Mouse (Mus musculus): ENCODE results near the gene Glyat. TPM values are rescaled to one million over a fixed set of nuclear protein-coding genes. Genes with fewer than 3 reads are reported as not detected.

The Glyat gene
- total RNA-seq, 4 experiments from 2014 or later = not detected

GRCm38 (mm10) chr19:12684638-12685037 is 51.5 kb downstream of the Glyat start:
- no peak for DNase-seq (ENCODE audit: low spot score in 2 of 2)

GRCm38 (mm10) chr19:12685231-12685630 is 52.1 kb downstream of the Glyat start:
- no peak for DNase-seq (ENCODE audit: low spot score in 2 of 2)

- no peak for DNase-seq (ENCODE audit: low spot score in 2 of 2)
Measured at GRCm38 (mm10) chr19:12695590-12695989, 62.5 kb downstream of the Glyat start, which contains the start of gene Keg1. Gene Keg1 (plus strand): TSS chr19:12695786.

DNA sequence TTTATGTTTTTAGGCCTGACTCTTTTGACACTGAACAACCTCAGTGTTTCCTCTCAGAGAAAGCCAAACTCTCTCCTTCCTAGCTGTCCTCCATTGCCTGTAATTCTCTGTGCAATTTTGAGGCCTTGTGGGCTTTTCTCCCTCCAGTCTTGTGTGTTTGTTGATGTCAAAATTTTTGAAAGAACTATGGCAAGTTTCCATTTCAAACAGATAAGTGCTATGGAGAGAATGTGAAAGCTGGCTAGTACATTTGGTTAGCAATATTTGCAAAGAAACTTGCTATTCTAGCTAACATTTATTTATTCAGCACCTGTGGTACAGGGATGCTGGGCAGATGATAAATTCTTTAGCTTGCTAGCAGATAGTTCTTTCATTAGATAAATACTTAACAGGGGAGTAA is 63.1 kb downstream of the Glyat start:
- DNase-seq (ENCODE audit: low spot score in 2 of 2) = no peak

Other genes starting within 250 kb of the Glyat start
- not detected for gene Olfr1440, start 246.0 kb upstream of the Glyat start, total RNA-seq (2022)
- gene Olfr1441, start 215.9 kb upstream of the Glyat start, total RNA-seq (2022) = not detected
- gene Pfpl, start 205.4 kb upstream of the Glyat start, total RNA-seq (2022) = under 1 TPM in 1 of 4 experiments, not detected in 3; 0.09 TPM
- 10 to 100 TPM in 2 of 4 experiments, 1 to 10 TPM in 2; 9.2 to 86.4 (median 32.6) TPM for gene Mpeg1, start 172.5 kb upstream of the Glyat start, total RNA-seq (2022)
- gene Dtx4, start 131.9 kb upstream of the Glyat start, total RNA-seq (2022) = 10 to 100 TPM; 33.0 to 35.3 (median 34.1) TPM
- gene Fam111a, start 87.6 kb upstream of the Glyat start, total RNA-seq (2022) = 1 to 10 TPM; 1.3 to 3.1 (median 1.8) TPM
- gene Gm4952, start 33.3 kb upstream of the Glyat start, total RNA-seq (2022) = under 1 TPM in 1 of 4 experiments, not detected in 3; 0.14 TPM
- not detected for gene Olfr1442, start 37.1 kb downstream of the Glyat start, total RNA-seq (2022)
- gene Olfr1443, start 44.8 kb downstream of the Glyat start, total RNA-seq (2022) = not detected
- not detected for gene Keg1, start 62.5 kb downstream of the Glyat start, total RNA-seq (2022)
- 1 to 10 TPM; 3.2 to 4.3 (median 3.4) TPM for gene Cntf, start 132.3 kb downstream of the Glyat start, total RNA-seq (2022)
- 10 to 100 TPM; 85.2 to 96.0 (median 91.8) TPM for gene Zfp91, start 162.8 kb downstream of the Glyat start, total RNA-seq (2022)
- gene Lpxn, start 162.9 kb downstream of the Glyat start, total RNA-seq (2022) = 1 to 10 TPM; 1.5 to 3.8 (median 2.1) TPM
- gene Gm5244, start 213.4 kb downstream of the Glyat start, total RNA-seq (2022) = not detected
- gene Olfr1444, start 224.0 kb downstream of the Glyat start, total RNA-seq (2022) = not detected

Data from left cerebral cortex, adult 8-10 months (tissue).